34 mouse cellular contexts compared by ENCODE assay signal in the genomic region with DNA sequence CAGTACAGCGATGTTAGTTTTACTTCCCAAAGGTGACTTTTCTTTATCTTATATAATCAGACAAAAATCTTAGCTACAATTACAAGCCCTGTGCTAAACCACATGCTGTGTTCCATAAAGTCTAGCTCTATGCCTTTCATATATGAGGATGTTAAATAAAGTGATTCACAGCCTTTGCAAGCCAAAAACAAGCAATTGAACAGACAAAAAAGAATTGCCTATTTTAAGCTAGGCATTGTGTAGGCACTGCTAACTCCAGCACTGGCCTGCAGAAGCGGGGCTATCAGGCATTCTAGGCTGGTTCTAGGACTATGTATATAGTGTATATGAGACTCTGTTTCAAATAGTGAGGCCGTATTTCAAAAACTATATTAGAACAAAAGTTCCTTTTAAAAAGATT.
"Had no signal": no experiment of that assay in that cellular context is flagged by ENCODE, and none has a peak within 500 bp of the region (broad histone marks: within the 10 kb centered on the region; RNA-seq: fewer than 3 reads in every experiment).

No protein-coding gene starts in this region.

- H3K27ac ChIP-seq: heart, embryonic 13.5 days; heart, embryonic 15.5 days; hindbrain, embryonic 10.5 days; hindbrain, embryonic 12.5 days; hindbrain, embryonic 13.5 days; hindbrain, embryonic 14.5 days; hindbrain, embryonic 15.5 days; hindbrain, postnatal 0 days; intestine, embryonic 15.5 days; kidney, embryonic 15.5 days; kidney, postnatal 0 days; layer of hippocampus, adult 2 months; left cerebral cortex, adult 2 months had no signal

- H3K4me3 ChIP-seq: heart, embryonic 12.5 days; heart, embryonic 13.5 days; heart, embryonic 15.5 days; hindbrain, embryonic 10.5 days; hindbrain, embryonic 12.5 days; hindbrain, embryonic 13.5 days; hindbrain, embryonic 15.5 days; intestine, embryonic 15.5 days; kidney, embryonic 15.5 days; layer of hippocampus, adult 2 months; left cerebral cortex, adult 2 months had no signal

- H3K4me1 ChIP-seq: heart, embryonic 12.5 days; heart, embryonic 13.5 days; heart, embryonic 15.5 days; hindbrain, embryonic 10.5 days; hindbrain, embryonic 12.5 days; hindbrain, embryonic 13.5 days; hindbrain, embryonic 15.5 days; intestine, embryonic 15.5 days; kidney, embryonic 15.5 days had no signal

- H3K4me2 ChIP-seq: heart, embryonic 11.5 days; heart, embryonic 12.5 days; heart, embryonic 13.5 days; heart, embryonic 15.5 days; hindbrain, embryonic 12.5 days; hindbrain, embryonic 13.5 days; hindbrain, embryonic 14.5 days; hindbrain, embryonic 15.5 days; intestine, embryonic 15.5 days; kidney, embryonic 15.5 days had no signal

- ATAC-seq: hindbrain, embryonic 16.5 days; hindbrain, postnatal 0 days; inflammation-experienced regulatory T-cells, adult 6 months; intestine, embryonic 15.5 days; intestine, embryonic 16.5 days had no signal

- H3K9ac ChIP-seq: heart, embryonic 12.5 days; heart, embryonic 13.5 days; heart, embryonic 15.5 days; hindbrain, embryonic 12.5 days; hindbrain, embryonic 13.5 days; hindbrain, embryonic 14.5 days; hindbrain, embryonic 15.5 days; intestine, embryonic 15.5 days; kidney, embryonic 15.5 days had no signal

- H3K36me3 ChIP-seq: heart, embryonic 12.5 days; heart, embryonic 15.5 days; hindbrain, embryonic 10.5 days; hindbrain, embryonic 12.5 days; hindbrain, embryonic 13.5 days; hindbrain, embryonic 15.5 days; intestine, embryonic 15.5 days; kidney, embryonic 15.5 days had no signal

- H3K9me3 ChIP-seq: heart, embryonic 15.5 days; hindbrain, embryonic 12.5 days; hindbrain, embryonic 13.5 days; hindbrain, embryonic 15.5 days; intestine, embryonic 15.5 days; kidney, embryonic 15.5 days had no signal

- DNase-seq: heart, postnatal 10 days; heart, postnatal 14 days; heart, postnatal 36 days; heart, postnatal 4 days; kidney, adult 11 months; kidney, adult 18-20 months; kidney, adult 2 months; kidney, adult 8-10 months; kidney, adult 9 months; kidney, postnatal 10 days; kidney, postnatal 14 days; kidney, postnatal 25 days; kidney, postnatal 36 days; kidney, postnatal 4 days; layer of hippocampus, adult 9-11 months; layer of hippocampus, postnatal 36 days had no signal

- H3K27me3 ChIP-seq: hindbrain, embryonic 13.5 days; hindbrain, embryonic 15.5 days; intestine, embryonic 15.5 days; kidney, embryonic 15.5 days had no signal
